Mouse (Mus musculus): Measurements from ENCODE around the gene Ulk1. TPM values are rescaled to one million over a fixed set of nuclear protein-coding genes. Genes with fewer than 3 reads are reported as not detected.

Ulk1 gene
- polyA plus RNA-seq, 1 experiment: 64.6 TPM

- peak; percentile 70 for TF ChIP-seq CTCF (IDR thresholded peaks at IDR 0.05; ENCODE audit: insufficient read depth, low read length)
- TF ChIP-seq POLR2A (IDR thresholded peaks at IDR 0.05; ENCODE audit: borderline replicate concordance, extremely low read depth, low read depth, low read length): no peak
- Histone ChIP-seq H3K4me3 (replicated peaks; ENCODE audit: extremely low read depth, low read depth, low read length) (no peak overlapping the region), H3K4me1 (ENCODE audit: control insufficient read depth, insufficient read depth, low read length) (peaks cover 4% of the 10 kb centered on the region; the same call in 1 of the 2 replicates)
- 17% methylated on average over 3 of the region's 3 CpGs for WGBS
- DNase-seq: peak; percentile 58
These were observed 26.1 kb upstream of the Ulk1 start for GRCm38 (mm10) chr5:110835959-110836358.

- no peak for DNase-seq
- Histone ChIP-seq H3K4me3 (replicated peaks; ENCODE audit: extremely low read depth, low read depth, low read length) (no peak overlapping the region), H3K4me1 (ENCODE audit: control insufficient read depth, insufficient read depth, low read length) (no peaks in the 10 kb centered on the region; the same call in 1 of the 2 replicates)
- whole genome bisulfite sequencing: 91% methylated on average over 5 of the region's 5 CpGs
- no peak for TF ChIP-seq CTCF (IDR thresholded peaks at IDR 0.05; ENCODE audit: insufficient read depth, low read length)
- no peak for TF ChIP-seq POLR2A (IDR thresholded peaks at IDR 0.05; ENCODE audit: borderline replicate concordance, extremely low read depth, low read depth, low read length)
These were observed 21.3 kb upstream of the Ulk1 start for GRCm38 (mm10) chr5:110831036-110831720.

GRCm38 (mm10) chr5:110827576-110827975 is 17.7 kb upstream of the Ulk1 start:
- no peaks in the 10 kb centered on the region for H3K4me1 ChIP-seq (ENCODE audit: control insufficient read depth, insufficient read depth, low read length)
- 92% methylated on average over 5 of the region's 5 CpGs for WGBS
- no peak for DNase-seq

GRCm38 (mm10) chr5:110826781-110827495 is 17.0 kb upstream of the Ulk1 start:
- H3K4me1 ChIP-seq (ENCODE audit: control insufficient read depth, insufficient read depth, low read length): no peaks in the 10 kb centered on the region
- no peak for TF ChIP-seq CTCF (IDR thresholded peaks at IDR 0.05; ENCODE audit: insufficient read depth, low read length)
- TF ChIP-seq POLR2A (IDR thresholded peaks at IDR 0.05; ENCODE audit: borderline replicate concordance, extremely low read depth, low read depth, low read length): no peak
- DNase-seq: no peak
- WGBS: 84% methylated on average over 8 of the region's 8 CpGs
- H3K4me3 ChIP-seq (replicated peaks; ENCODE audit: extremely low read depth, low read depth, low read length): no peak overlapping the region

More at GRCm38 (mm10) chr5:110827576-110827975, 17.7 kb upstream of the Ulk1 start:
- H3K4me3 ChIP-seq (replicated peaks; ENCODE audit: extremely low read depth, low read depth, low read length): no peak overlapping the region
- TF ChIP-seq POLR2A (IDR thresholded peaks at IDR 0.05; ENCODE audit: borderline replicate concordance, extremely low read depth, low read depth, low read length): no peak
- TF ChIP-seq CTCF (IDR thresholded peaks at IDR 0.05; ENCODE audit: insufficient read depth, low read length): no peak

GRCm38 (mm10) chr5:110824421-110824820 is 14.5 kb upstream of the Ulk1 start:
- DNase-seq: no peak
- no peak overlapping the region for H3K4me3 ChIP-seq (replicated peaks; ENCODE audit: extremely low read depth, low read depth, low read length)
- no peaks in the 10 kb centered on the region for H3K4me1 ChIP-seq (ENCODE audit: control insufficient read depth, insufficient read depth, low read length)
- WGBS: 81% methylated on average over 4 of the region's 4 CpGs
- no peak for TF ChIP-seq CTCF (IDR thresholded peaks at IDR 0.05; ENCODE audit: insufficient read depth, low read length)
- TF ChIP-seq POLR2A (IDR thresholded peaks at IDR 0.05; ENCODE audit: borderline replicate concordance, extremely low read depth, low read depth, low read length): no peak

- no peak for TF ChIP-seq POLR2A (IDR thresholded peaks at IDR 0.05; ENCODE audit: borderline replicate concordance, extremely low read depth, low read depth, low read length)
- TF ChIP-seq CTCF (IDR thresholded peaks at IDR 0.05; ENCODE audit: insufficient read depth, low read length): no peak
- under 1% methylated on average over 27 of the region's 27 CpGs for WGBS
- peaks cover 9% of the 10 kb centered on the region for H3K4me1 ChIP-seq (ENCODE audit: control insufficient read depth, insufficient read depth, low read length)
- DNase-seq: peak; percentile 48
- peak overlapping the region; percentile 87 for H3K4me3 ChIP-seq (replicated peaks; ENCODE audit: extremely low read depth, low read depth, low read length)
These were observed 853 bp downstream of the Ulk1 start for GRCm38 (mm10) chr5:110808821-110809666.

- peak; percentile 92 for DNase-seq
- H3K4me3 ChIP-seq (replicated peaks; ENCODE audit: extremely low read depth, low read depth, low read length): peak overlapping the region; percentile 87
- H3K4me1 ChIP-seq (ENCODE audit: control insufficient read depth, insufficient read depth, low read length): peaks cover 9% of the 10 kb centered on the region
- WGBS: 1% methylated on average over 14 of the region's 14 CpGs
- TF ChIP-seq POLR2A (IDR thresholded peaks at IDR 0.05; ENCODE audit: borderline replicate concordance, extremely low read depth, low read depth, low read length) (peak; percentile 43; the same call in 1 of the 2 replicates), CTCF (IDR thresholded peaks at IDR 0.05; ENCODE audit: insufficient read depth, low read length) (no peak)
These were observed 1.8 kb downstream of the Ulk1 start for GRCm38 (mm10) chr5:110808061-110808631.

GRCm38 (mm10) chr5:110807453-110807852 is 2.4 kb downstream of the Ulk1 start:
- WGBS: 72% methylated on average over 4 of the region's 4 CpGs
- no peak overlapping the region for H3K4me3 ChIP-seq (replicated peaks; ENCODE audit: extremely low read depth, low read depth, low read length)
- TF ChIP-seq POLR2A (IDR thresholded peaks at IDR 0.05; ENCODE audit: borderline replicate concordance, extremely low read depth, low read depth, low read length): no peak
- TF ChIP-seq CTCF (IDR thresholded peaks at IDR 0.05; ENCODE audit: insufficient read depth, low read length): no peak
- DNase-seq: no peak
- peaks cover 9% of the 10 kb centered on the region for H3K4me1 ChIP-seq (ENCODE audit: control insufficient read depth, insufficient read depth, low read length)

GRCm38 (mm10) chr5:110806676-110807075 is 3.2 kb downstream of the Ulk1 start:
- Histone ChIP-seq H3K4me3 (replicated peaks; ENCODE audit: extremely low read depth, low read depth, low read length) (no peak overlapping the region), H3K4me1 (ENCODE audit: control insufficient read depth, insufficient read depth, low read length) (peaks cover 9% of the 10 kb centered on the region)
- DNase-seq: no peak
- WGBS: 79% methylated on average over 1 of the region's 1 CpGs
- TF ChIP-seq CTCF (IDR thresholded peaks at IDR 0.05; ENCODE audit: insufficient read depth, low read length) (no peak), POLR2A (IDR thresholded peaks at IDR 0.05; ENCODE audit: borderline replicate concordance, extremely low read depth, low read depth, low read length) (no peak)
